Mouse (Mus musculus): ENCODE data around the gene Lrrc36.

GRCm38 (mm10) chr8:105453296-105453695, 39.9 kb downstream of the Lrrc36 start:
- TF ChIP-seq CTCF (IDR thresholded peaks at IDR 0.05; ENCODE audit: borderline replicate concordance, insufficient read depth, low read length) (no peak), POLR2A (IDR thresholded peaks at IDR 0.05; ENCODE audit: low read depth, low read length) (no peak)
